ENCODE assay signal across 8 mouse cellular contexts in genomic region chr15:81480977-81481379, GRCm38 (mm10). TPM values are rescaled to one million over a fixed set of nuclear protein-coding genes. Genes with fewer than 3 reads are reported as not detected.
DNase-seq lines count a peak whose midpoint lies in the region; ATAC-seq lines count a peak whose summit lies in the region.

No protein-coding gene starts in this region.

- H3K36me3 ChIP-seq in forebrain, embryonic 10.5 days (replicated peaks) = peaks cover 2% of the 10 kb centered on the region; the same call in 1 of the 2 replicates
- H3K36me3 ChIP-seq in hindbrain, embryonic 16.5 days (ENCODE audit: control insufficient read depth, insufficient read depth, low read length) = no peaks in the 10 kb centered on the region
- H3K36me3 ChIP-seq in liver, embryonic 11.5 days (ENCODE audit: control insufficient read depth, insufficient read depth, low read length) = no peaks in the 10 kb centered on the region

- ATAC-seq in hindbrain, embryonic 16.5 days = no peak
- ATAC-seq in liver, embryonic 11.5 days (replicated peaks; ENCODE audit: low FRiP score) = peak; percentile 66
- peak; percentile 95 for ATAC-seq in monocyte, adult 5-6 weeks (replicated peaks; ENCODE audit: insufficient number of reproducible peaks, low FRiP score, low TSS enrichment, poor library complexity, severe bottlenecking)

- intact Hi-C loops in heart, postnatal 25 days (cut with DNase I) = no loop called here

- H3K9ac ChIP-seq in hindbrain, embryonic 16.5 days (ENCODE audit: low read depth, low read length) = no peak overlapping the region
- H3K9ac ChIP-seq in liver, embryonic 11.5 days (ENCODE audit: low read depth, low read length) = peak overlapping the region; percentile 35

- peak; percentile 97 for DNase-seq in heart, adult 11 months
- DNase-seq in heart, postnatal 25 days (ENCODE audit: low spot score) = no peak
- peak; percentile 40 for DNase-seq in c-Kit-positive CD71-negative TER-119-negative erythroid progenitor cells, embryonic 14.5 days (ENCODE audit: low read depth)
- no peak for DNase-seq in forebrain, embryonic 10.5 days (ENCODE audit: extremely low spot score, low spot score)
- peak; percentile 56 for DNase-seq in liver, embryonic 11.5 days (ENCODE audit: low spot score)
- peak; percentile 67 for DNase-seq in thymus, postnatal 0 days (ENCODE audit: low spot score)

- peaks cover 8% of the 10 kb centered on the region; the same call in 1 of the 2 replicates for H3K27me3 ChIP-seq in forebrain, embryonic 10.5 days (ENCODE audit: poor library complexity, severe bottlenecking)
- 0 out of 2 replicates have a peak, but pooled peaks cover 2% of the 10 kb centered on the region for H3K27me3 ChIP-seq in hindbrain, embryonic 16.5 days (replicated peaks; ENCODE audit: control insufficient read depth, insufficient read depth, low read length)
- no peaks in the 10 kb centered on the region for H3K27me3 ChIP-seq in liver, embryonic 11.5 days (replicated peaks; ENCODE audit: control insufficient read depth, insufficient read depth, low read length)

- 12% methylated on average over 13 of the region's 13 CpGs for WGBS in forebrain, embryonic 10.5 days
- WGBS in hindbrain, embryonic 16.5 days = 16% methylated on average over 13 of the region's 13 CpGs
- WGBS in liver, embryonic 11.5 days = 19% methylated on average over 13 of the region's 13 CpGs

- H3K4me3 ChIP-seq in forebrain, embryonic 10.5 days = peak overlapping the region; percentile 42
- peak overlapping the region; percentile 25 for H3K4me3 ChIP-seq in hindbrain, embryonic 16.5 days (ENCODE audit: low read length)
- peak overlapping the region; percentile 44 for H3K4me3 ChIP-seq in liver, embryonic 11.5 days (ENCODE audit: low read depth, low read length)

- H3K9me3 ChIP-seq in forebrain, embryonic 10.5 days = no peaks in the 10 kb centered on the region
- no peaks in the 10 kb centered on the region for H3K9me3 ChIP-seq in hindbrain, embryonic 16.5 days (ENCODE audit: control insufficient read depth, low read length)
- no peaks in the 10 kb centered on the region for H3K9me3 ChIP-seq in liver, embryonic 11.5 days (ENCODE audit: control insufficient read depth, low read length)

- peaks cover 17% of the 10 kb centered on the region for H3K4me1 ChIP-seq in forebrain, embryonic 10.5 days
- no peaks in the 10 kb centered on the region for H3K4me1 ChIP-seq in hindbrain, embryonic 16.5 days (ENCODE audit: control insufficient read depth, insufficient read depth, low read depth, low read length)
- H3K4me1 ChIP-seq in liver, embryonic 11.5 days (replicated peaks; ENCODE audit: control insufficient read depth, insufficient read depth, low read length) = peaks cover 5% of the 10 kb centered on the region; the same call in 1 of the 2 replicates

- H3K4me2 ChIP-seq in hindbrain, embryonic 16.5 days (ENCODE audit: low read length) = peak overlapping the region; percentile 52
- H3K4me2 ChIP-seq in liver, embryonic 11.5 days = peak overlapping the region; percentile 65

- H3K27ac ChIP-seq in forebrain, embryonic 10.5 days = no peak overlapping the region
- no peak overlapping the region for H3K27ac ChIP-seq in hindbrain, embryonic 16.5 days (ENCODE audit: low read depth, low read length)
- H3K27ac ChIP-seq in liver, embryonic 11.5 days (ENCODE audit: low read depth, low read length) = no peak overlapping the region

RNA-seq across cellular contexts. Expression of gene Rbx1, which starts 14.9 kb away (rescaled TPM):
- 100 to 1,000 TPM; 116 to 128 TPM for total RNA-seq in heart, postnatal 25 days (2021)
- 612 and 631 TPM in 2 replicates for polyA plus RNA-seq in forebrain, embryonic 10.5 days (2016; fragmentation: Nextera tagmentation; extraction: Ambion mirVana)
- polyA plus RNA-seq in hindbrain, embryonic 16.5 days (2015; fragmentation: Nextera tagmentation; extraction: Ambion mirVana) = 383 and 395 TPM in 2 replicates
- polyA plus RNA-seq in liver, embryonic 11.5 days (2014; fragmentation: Nextera tagmentation; extraction: Ambion mirVana) = 505 and 532 TPM in 2 replicates
- 121 to 126 TPM (median 122 TPM) in 3 replicates for total RNA-seq in monocyte, adult 5-6 weeks (2017)
- 650 and 668 TPM in 2 replicates for polyA plus RNA-seq in thymus, postnatal 0 days (2015; fragmentation: Nextera tagmentation; extraction: Ambion mirVana)

Comparison
In these comparisons a context has a peak if more than half of its experiments do, and no peak if none do; other contexts are left out.
1. DNase-seq: peak in heart, adult 11 months (single experiment), c-Kit-positive CD71-negative TER-119-negative erythroid progenitor cells, embryonic 14.5 days (single experiment), liver, embryonic 11.5 days (single experiment) and thymus, postnatal 0 days (single experiment); none in heart, postnatal 25 days (single experiment) and forebrain, embryonic 10.5 days (single experiment).
2. Peak in every context shown above with its lines, with median percentiles within 50 percentile points of each other: H3K4me3 ChIP-seq.